Mouse (Mus musculus): ENCODE results near the gene Abi3bp.

The Abi3bp gene

GRCm38 (mm10) chr16:56518024-56518423, 40.3 kb downstream of the Abi3bp start:
- DNase-seq: no peak

DNA sequence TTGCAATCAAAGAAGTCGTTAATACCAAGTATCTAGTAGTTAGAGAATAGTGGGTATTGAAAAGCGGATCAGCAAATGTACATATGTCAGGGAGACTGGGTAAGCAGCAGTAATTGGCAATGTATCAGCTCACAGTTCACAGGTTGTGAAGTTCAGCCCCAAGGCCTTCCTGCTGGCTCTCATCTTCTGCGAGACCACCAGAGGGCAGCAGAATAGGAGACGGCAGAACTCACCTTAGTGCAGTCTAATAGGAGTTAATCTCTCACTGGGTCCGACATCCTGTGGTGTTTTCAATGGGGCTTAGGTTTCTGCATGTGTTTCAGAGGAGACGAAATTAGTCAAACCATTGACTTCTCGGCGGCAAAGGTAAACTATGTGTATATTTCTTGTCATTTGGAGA, 46.7 kb downstream of the Abi3bp start:
- DNase-seq: peak; percentile 8

DNA sequence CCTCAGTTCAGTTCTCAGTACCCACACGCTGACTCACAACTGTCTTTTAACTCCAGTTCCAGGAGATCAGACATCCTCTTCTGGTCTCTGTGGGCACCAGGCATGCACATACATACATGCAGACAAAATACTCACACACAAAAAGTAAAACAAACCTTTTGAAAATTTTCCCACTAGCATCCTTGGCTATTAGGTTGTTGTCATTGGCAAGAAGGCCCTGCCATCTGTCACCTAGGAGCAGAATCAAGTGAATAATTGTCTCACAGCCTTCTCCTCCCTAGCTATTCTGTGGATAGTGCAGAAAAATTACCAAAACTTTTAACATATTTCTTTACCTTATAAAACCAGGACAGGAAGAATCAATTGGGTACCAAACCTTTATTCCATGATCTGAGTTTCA, 48.8 kb downstream of the Abi3bp start:
- DNase-seq: no peak

DNA sequence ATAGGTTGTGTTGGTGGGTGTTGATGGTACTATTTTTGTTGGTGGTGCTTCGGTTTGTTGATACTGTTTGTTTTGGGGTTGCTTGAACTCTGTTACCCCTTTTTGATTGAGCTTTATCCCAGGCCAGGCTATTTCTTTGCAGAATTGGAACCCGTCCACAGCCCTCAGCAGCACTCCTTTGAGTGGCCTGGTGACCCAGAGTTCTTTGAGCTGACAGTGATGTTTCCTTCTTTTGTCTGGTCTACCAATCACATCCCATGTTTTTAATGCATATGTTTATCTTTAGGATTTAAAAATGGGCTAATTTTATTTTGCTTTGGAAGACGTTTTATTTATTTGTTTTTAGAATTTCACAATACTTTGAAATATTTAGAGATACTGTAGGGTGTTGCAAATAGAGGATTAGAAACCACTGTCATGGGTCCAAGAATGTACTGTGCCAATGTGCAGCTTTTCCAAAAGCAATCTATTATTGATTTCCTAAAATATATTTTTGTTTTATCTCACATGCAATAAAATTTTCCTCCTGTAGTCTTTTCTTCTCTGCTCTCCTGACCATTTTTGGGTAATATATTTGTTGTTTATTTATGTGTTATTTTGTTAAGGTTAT, 50.5 kb downstream of the Abi3bp start:
- no peak for DNase-seq

GRCm38 (mm10) chr16:56579536-56579935, 101.9 kb downstream of the Abi3bp start:
- no peak for DNase-seq

DNA sequence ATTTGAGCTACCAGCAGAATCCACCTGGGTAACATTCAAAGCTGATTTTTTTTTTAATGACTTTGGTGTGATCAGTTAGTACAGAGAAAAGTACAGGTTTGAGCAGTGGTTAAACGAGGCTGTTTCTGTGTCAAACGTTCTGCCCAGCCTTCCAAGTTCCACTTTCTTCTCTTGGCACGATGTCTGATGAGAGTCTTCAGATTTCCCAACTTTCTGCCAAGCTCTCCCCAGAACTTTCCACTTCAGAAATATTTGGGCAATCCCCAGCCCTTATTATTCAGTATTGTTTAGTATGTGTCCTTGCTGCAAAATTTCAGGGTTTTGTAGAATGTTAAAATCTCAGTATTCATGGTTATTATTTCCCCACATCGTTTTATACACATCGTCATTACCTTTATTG, 115.9 kb downstream of the Abi3bp start:
- no peak for DNase-seq

- no peak for DNase-seq
Measured at GRCm38 (mm10) chr16:56594866-56595265, 117.2 kb downstream of the Abi3bp start.

DNA sequence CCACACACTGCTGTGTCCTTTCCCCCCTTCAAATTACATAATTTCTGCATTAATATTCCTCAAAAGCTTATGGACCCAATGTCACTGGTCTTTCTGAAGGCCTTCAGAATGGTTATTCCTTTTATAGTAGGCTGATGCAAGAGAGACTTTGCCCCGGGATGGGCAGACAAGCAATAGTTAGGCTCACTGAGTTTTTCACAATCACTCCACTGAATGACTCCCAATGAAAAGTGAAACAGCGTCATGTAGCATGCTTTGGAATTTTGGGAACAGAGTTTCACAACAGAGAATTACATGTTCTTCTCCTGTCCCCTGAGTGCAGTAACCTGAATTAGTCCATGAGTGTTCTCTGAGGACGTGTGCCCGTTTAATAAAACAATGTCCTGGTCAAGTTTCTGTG, 120.7 kb downstream of the Abi3bp start:
- DNase-seq: no peak

- no peak for DNase-seq
Measured at GRCm38 (mm10) chr16:56602394-56602793, 124.7 kb downstream of the Abi3bp start.

DNA sequence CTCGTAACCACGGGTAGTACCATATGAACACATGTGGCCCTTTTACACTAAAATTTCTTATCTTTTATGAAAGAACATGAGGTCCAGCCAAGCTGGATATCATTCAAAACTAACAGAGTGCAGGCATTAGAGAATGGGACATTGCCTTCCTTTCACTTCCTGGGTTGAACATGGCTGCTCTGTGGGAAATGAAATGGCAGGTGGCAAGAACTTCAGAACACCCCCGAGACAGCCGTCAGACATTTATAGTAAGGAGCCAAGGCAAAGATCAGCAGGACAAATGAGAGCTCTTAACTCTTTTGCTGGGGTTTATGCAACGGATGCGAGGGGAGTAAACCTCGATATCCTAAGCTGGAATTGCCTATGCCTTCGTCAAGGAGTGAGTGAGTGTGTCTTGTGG, 132.9 kb downstream of the Abi3bp start:
- no peak for DNase-seq

DNA sequence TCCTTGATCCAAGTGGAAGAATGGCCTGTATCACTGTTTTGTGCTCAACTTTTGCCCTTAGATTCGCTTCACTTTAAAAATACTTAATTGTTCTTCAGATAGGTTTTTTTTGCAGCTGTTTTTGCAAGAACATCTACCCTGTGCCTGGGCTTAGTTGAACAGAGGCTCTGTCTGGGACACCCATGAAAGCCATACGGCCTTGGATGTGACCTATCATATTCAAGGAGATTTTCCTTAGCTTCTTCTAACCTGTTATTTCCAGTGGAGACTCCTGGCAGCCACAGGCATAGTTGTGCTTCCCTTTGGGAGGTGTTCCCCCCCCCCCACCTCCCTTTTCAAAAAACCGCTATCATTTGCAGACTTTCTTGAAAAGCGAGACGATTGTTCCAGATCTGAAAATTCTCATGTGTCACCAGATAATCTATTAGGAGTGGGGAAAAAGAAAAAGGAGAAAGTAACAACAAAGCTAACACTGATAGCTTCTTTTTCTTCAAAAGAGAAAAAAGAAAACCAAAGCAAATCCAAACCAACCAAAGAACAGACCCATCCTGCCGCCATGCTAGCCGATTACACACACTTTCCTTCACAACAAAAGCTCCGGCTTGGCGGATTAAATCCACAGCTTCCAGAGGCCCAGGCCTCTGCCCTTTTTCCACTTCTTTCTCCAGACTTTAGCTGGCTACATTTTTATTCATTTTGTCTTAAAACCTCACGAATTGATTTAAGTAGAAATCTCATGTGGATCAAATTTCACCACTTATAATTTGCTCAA, 133.6 kb downstream of the Abi3bp start:
- no peak for DNase-seq

DNA sequence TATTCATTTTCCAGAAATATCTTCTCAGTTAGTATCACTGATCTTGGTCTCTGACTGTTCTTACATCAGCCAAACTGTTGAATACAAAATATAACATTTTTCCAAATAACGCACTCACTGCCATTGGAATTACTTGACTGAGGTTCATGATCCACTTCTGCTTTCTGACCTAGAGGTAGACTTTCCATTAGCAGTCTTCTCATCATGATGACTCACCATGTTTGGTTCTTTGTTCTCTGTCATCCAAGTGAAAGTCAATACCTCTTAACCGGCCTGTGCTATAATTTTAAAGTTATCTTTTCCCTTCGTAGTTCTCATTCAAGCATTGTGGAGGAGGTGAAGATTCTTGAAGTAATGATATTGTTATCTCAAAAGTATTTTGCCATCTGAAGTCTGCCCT, 160.9 kb downstream of the Abi3bp start:
- DNase-seq: no peak

- DNase-seq: no peak
Measured at GRCm38 (mm10) chr16:56645251-56645650, 167.6 kb downstream of the Abi3bp start.

DNA sequence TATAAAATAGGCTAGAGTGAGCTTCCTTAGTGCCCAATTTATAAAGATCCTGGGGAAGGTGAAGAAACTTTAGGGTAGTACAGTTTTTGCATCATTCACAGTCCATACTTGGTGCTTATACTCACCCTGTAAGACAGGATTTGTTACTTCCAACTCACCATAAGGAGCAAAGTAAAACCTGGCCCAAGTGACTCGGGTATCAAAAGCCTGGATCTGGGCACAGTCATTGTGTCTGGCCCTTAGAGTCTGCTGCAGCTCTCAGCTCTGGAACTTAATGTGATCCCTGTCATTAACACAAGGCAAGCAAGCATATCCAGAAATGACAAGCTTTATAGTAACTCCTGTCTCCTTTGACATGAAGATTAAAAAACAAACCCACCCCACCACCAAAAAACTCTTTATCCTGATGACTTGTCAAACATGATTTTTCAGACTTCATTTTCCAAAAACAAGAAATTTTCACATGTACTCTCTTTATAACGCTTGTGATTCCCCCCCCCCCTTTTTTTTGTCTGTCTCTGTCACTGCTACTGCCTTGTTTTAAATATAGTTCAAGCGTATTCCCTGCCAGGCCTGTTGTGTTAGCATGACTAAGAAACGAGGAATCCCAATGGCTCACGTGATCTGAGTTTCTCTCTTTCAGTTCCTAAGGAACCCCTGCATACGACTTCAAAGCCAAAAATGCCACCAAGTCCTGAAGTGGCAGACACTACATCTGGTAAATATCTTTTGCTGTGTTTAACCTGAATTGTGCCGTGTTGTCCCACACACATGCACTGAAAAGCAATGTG, 168.9 kb downstream of the Abi3bp start:
- DNase-seq: no peak

GRCm38 (mm10) chr16:56655193-56655910, 177.7 kb downstream of the Abi3bp start:
- DNase-seq: no peak

DNA sequence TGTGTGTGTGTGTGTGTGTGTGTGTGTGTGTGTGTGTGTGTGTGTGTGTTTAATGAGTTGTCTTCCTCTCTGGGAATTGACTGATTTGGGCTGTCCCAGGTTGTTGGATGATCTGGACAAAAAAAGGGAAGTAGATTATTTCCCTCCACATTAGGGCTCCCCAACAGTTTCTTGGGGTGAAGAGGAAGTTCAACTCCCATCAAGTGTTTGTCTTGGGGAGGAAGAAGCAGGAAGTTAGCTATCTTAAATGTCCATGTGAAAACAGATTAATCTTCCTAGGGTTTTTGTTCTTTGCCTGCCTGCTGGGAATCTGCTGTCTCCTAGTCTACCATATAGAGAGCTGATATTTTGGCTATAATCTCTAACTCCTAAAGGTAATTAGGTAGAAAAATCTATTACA, 181.2 kb downstream of the Abi3bp start:
- DNase-seq: no peak

GRCm38 (mm10) chr16:56669520-56669919, 191.8 kb downstream of the Abi3bp start:
- DNase-seq: no peak

GRCm38 (mm10) chr16:56670941-56671340, 193.3 kb downstream of the Abi3bp start:
- DNase-seq: no peak

- no peak for DNase-seq
Measured at GRCm38 (mm10) chr16:56673420-56673819, 195.7 kb downstream of the Abi3bp start.

GRCm38 (mm10) chr16:56677146-56677545, 199.5 kb downstream of the Abi3bp start:
- DNase-seq: no peak

GRCm38 (mm10) chr16:56681010-56681645, 203.4 kb downstream of the Abi3bp start:
- no peak for DNase-seq

- DNase-seq: no peak
Measured at GRCm38 (mm10) chr16:56686747-56687146, 209.1 kb downstream of the Abi3bp start.

GRCm38 (mm10) chr16:56690715-56691114, 213.0 kb downstream of the Abi3bp start:
- DNase-seq: no peak
